Mouse (Mus musculus) limb, embryonic 10.5 days (tissue): ENCODE measurements at regions not wholly inside any gene's neighbourhood (a gene's known extent, or its start where the extent isn't known, plus 50 kb on each side); places are given as distances from the start of the nearest gene placed in this dataset.

ENCODE experiments used
- DNase-seq: peaks from one replicate; pipeline ENCODE4 v3.0.0-alpha.2; 2017; ENCODE audit warnings: low spot score
- H3K27ac ChIP-seq: fragments of 300-500 bp; sonication (generic); 2 replicates; pipeline ENCODE4 v1.5.1; 2016; ENCODE audit warnings: mild to moderate bottlenecking
- H3K27me3 ChIP-seq: fragments of 300-500 bp; sonication (generic); 2 replicates; pipeline ENCODE4 v1.6.1; 2016; ENCODE audit warnings: low read depth, mild to moderate bottlenecking; ENCODE audit not compliant: poor library complexity, severe bottlenecking
- H3K36me3 ChIP-seq: fragments of 300-500 bp; sonication (generic); 2 replicates; pipeline ENCODE4 v1.6.1; 2016; ENCODE audit warnings: mild to moderate bottlenecking, moderate library complexity
- H3K4me1 ChIP-seq: fragments of 300-500 bp; sonication (generic); 2 replicates; pipeline ENCODE4 v1.6.1; 2016
- H3K4me3 ChIP-seq: fragments of 300-500 bp; sonication (generic); 2 replicates; pipeline ENCODE4 v1.5.1; 2016; ENCODE audit warnings: mild to moderate bottlenecking, moderate library complexity
- H3K9me3 ChIP-seq: fragments of 300-500 bp; sonication (generic); replicated peaks from 2 replicates; pipeline ENCODE4 v1.6.1; 2016; ENCODE audit warnings: mild to moderate bottlenecking
- WGBS: fragments of 180-500 bp; shearing (Covaris S2); methylation state at CpG from one replicate; pipeline ENCODE4 v1.1.7; 2016; 5-methylcytosine and 5-hydroxymethylcytosine counted together

DNA sequence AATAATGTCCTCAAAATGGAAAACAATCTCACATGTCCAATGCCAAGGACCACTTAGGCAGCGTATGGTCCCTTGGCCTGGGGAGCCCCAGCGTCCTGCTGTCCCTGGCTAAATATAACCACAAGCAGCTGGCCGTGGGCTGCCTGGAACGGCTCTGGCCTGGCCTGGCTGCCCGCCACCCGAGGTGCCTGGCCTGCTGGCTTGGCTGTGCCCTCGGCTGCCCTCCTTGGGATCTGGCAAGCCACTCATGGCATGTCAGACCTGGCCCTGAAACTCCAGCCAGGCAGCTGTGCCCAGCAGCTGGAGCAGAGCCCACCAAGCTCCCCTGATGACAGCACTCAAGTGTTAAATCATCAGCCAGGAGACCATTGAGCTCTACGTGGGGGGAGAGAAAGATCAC is 122.9 kb downstream of the Plxna1 start:
- WGBS: 55% methylated on average over 8 of the region's 8 CpGs
- Histone ChIP-seq H3K9me3 (no peaks in the 10 kb centered on the region), H3K27ac (no peak overlapping the region), H3K27me3 (peaks cover 37% of the 10 kb centered on the region), H3K36me3 (no peaks in the 10 kb centered on the region), H3K4me3 (no peak overlapping the region), H3K4me1 (peaks cover 30% of the 10 kb centered on the region)
- DNase-seq: no peak

GRCm38 (mm10) chr6:89240168-89240705 is 122.2 kb downstream of the Plxna1 start:
- H3K36me3 ChIP-seq: no peaks in the 10 kb centered on the region
- H3K27me3 ChIP-seq: peaks cover 30% of the 10 kb centered on the region
- no peak for DNase-seq
- no peak overlapping the region for H3K4me3 ChIP-seq
- H3K9me3 ChIP-seq: no peaks in the 10 kb centered on the region
- WGBS: 24% methylated on average over 4 of the region's 4 CpGs
- H3K27ac ChIP-seq: no peak overlapping the region
- peaks cover 27% of the 10 kb centered on the region for H3K4me1 ChIP-seq

DNA sequence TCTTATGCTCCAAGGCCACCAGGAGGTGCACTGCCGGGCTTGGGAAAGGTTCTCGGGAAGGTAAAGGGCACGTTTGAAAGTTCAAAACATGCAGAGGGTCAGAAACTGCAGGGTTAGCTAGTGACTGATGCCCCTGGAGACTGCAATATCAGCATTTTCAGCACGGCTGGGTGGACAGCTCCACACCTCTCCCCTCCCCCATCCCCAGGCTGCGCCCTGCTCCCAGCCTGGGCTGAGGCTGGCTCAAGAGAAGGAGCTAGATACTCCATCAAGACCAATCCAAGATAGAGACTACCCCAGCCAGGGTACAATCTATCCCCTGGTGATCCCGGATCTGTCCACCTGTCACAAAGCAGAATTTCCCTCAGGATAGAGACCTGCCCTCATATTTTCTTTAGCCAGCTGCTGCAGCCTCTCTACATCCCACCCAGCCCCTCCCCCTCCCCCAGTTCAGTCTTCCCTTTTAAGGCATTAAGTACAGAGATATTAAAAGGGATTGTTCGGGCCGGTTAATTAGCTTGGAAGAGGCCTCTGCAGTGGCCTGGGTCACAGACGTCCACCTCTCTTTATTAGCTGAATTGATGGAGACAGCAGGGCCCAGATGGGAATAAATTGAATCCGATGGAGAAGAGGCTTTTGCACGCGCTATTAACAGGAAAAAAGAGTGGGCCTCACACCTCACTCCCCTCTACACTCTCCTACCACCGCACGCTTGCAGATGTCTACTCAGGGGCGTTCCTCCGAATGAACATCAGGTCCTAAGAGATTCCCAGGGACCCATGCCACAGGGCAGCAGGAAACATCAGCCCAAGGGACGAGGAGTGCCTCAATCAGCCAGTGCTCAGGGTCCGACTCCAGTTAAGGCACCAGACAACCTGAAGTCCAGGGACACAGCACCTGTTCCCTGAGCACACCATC is 119.8 kb downstream of the Plxna1 start:
- Histone ChIP-seq H3K4me3 (no peak overlapping the region), H3K27me3 (peaks cover 6% of the 10 kb centered on the region; the same call in 1 of the 2 replicates), H3K9me3 (no peaks in the 10 kb centered on the region), H3K36me3 (no peaks in the 10 kb centered on the region), H3K4me1 (peaks cover 15% of the 10 kb centered on the region), H3K27ac (no peak overlapping the region)
- peak; percentile 84 for DNase-seq
- 24% methylated on average over 18 of the region's 18 CpGs for WGBS

DNA sequence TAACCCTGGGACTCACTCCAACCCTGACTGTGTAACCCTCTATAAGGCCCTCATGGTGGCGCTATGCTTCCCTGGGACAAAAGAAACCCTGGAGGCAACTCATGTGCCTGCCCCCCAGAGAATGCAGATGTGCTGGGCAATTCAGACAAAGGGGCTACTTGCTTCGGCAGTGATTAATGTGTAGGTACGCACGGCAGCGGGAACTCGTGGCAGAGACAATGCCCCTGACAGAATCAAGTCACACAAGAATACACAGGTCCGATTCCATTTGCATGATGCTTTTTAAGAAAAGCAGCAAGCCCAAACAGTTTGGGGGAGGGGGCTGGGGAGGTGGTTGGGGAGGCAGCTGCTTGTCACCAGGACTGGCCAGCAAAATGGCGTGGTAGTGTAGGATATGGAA is 116.9 kb downstream of the Plxna1 start:
- no peaks in the 10 kb centered on the region for H3K36me3 ChIP-seq
- no peak overlapping the region for H3K4me3 ChIP-seq
- H3K4me1 ChIP-seq: peaks cover 5% of the 10 kb centered on the region
- no peak overlapping the region for H3K27ac ChIP-seq
- peak; percentile 23 for DNase-seq
- H3K9me3 ChIP-seq: no peaks in the 10 kb centered on the region
- no peaks in the 10 kb centered on the region for H3K27me3 ChIP-seq
- WGBS: 72% methylated on average over 8 of the region's 8 CpGs

DNA sequence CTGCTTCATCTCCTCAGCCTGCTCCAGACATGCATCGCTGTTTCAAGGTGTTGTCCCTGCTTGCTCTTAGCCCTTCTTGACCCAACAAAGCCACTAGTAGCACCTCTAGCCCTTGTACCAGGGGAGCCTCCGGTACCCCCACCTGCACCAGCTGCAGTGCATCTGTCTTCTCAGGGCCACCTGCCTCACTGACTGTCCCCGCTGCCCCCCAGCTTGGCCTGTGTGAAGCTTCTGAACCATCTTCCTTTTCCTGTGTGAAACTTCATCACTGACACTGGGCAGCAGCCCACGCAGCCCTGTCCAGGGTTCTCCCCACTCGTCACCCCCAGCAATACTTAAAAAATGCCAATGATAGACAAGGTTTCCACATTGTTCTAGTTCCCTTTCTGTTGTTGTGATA is 116.2 kb downstream of the Plxna1 start:
- H3K27me3 ChIP-seq: no peaks in the 10 kb centered on the region
- WGBS: 93% methylated on average over 5 of the region's 5 CpGs
- H3K36me3 ChIP-seq: no peaks in the 10 kb centered on the region
- no peak overlapping the region for H3K4me3 ChIP-seq
- DNase-seq: no peak
- H3K9me3 ChIP-seq: no peaks in the 10 kb centered on the region
- no peak overlapping the region for H3K27ac ChIP-seq
- peaks cover 5% of the 10 kb centered on the region for H3K4me1 ChIP-seq

- Histone ChIP-seq H3K27me3 (no peaks in the 10 kb centered on the region), H3K27ac (no peak overlapping the region), H3K4me3 (no peak overlapping the region), H3K4me1 (no peaks in the 10 kb centered on the region), H3K36me3 (no peaks in the 10 kb centered on the region), H3K9me3 (no peaks in the 10 kb centered on the region)
- 88% methylated on average over 9 of the region's 9 CpGs for whole genome bisulfite sequencing
- no peak for DNase-seq
These were observed 113.8 kb downstream of the Plxna1 start for GRCm38 (mm10) chr6:89248574-89248973.

GRCm38 (mm10) chr6:89249303-89249702 is 113.1 kb downstream of the Plxna1 start:
- no peaks in the 10 kb centered on the region for H3K4me1 ChIP-seq
- WGBS: 84% methylated on average over 8 of the region's 8 CpGs
- no peaks in the 10 kb centered on the region for H3K36me3 ChIP-seq
- DNase-seq: no peak
- no peak overlapping the region for H3K27ac ChIP-seq
- H3K4me3 ChIP-seq: no peak overlapping the region
- no peaks in the 10 kb centered on the region for H3K27me3 ChIP-seq
- no peaks in the 10 kb centered on the region for H3K9me3 ChIP-seq

GRCm38 (mm10) chr6:89251641-89252040 is 110.8 kb downstream of the Plxna1 start:
- no peaks in the 10 kb centered on the region for H3K27me3 ChIP-seq
- H3K36me3 ChIP-seq: no peaks in the 10 kb centered on the region
- no peak for DNase-seq
- no peak overlapping the region for H3K4me3 ChIP-seq
- 87% methylated on average over 4 of the region's 4 CpGs for WGBS
- H3K27ac ChIP-seq: no peak overlapping the region
- H3K9me3 ChIP-seq: no peaks in the 10 kb centered on the region
- H3K4me1 ChIP-seq: no peaks in the 10 kb centered on the region

- H3K9me3 ChIP-seq: no peaks in the 10 kb centered on the region
- no peak overlapping the region for H3K27ac ChIP-seq
- peaks cover 2% of the 10 kb centered on the region; the same call in 1 of the 2 replicates for H3K4me1 ChIP-seq
- H3K27me3 ChIP-seq: no peaks in the 10 kb centered on the region
- H3K4me3 ChIP-seq: no peak overlapping the region
- WGBS: 53% methylated on average over 4 of the region's 4 CpGs
- H3K36me3 ChIP-seq: no peaks in the 10 kb centered on the region
- DNase-seq: no peak
These were observed 106.4 kb downstream of the Plxna1 start for GRCm38 (mm10) chr6:89256022-89256421.

GRCm38 (mm10) chr6:89256630-89257292 is 105.7 kb downstream of the Plxna1 start:
- no peaks in the 10 kb centered on the region for H3K9me3 ChIP-seq
- H3K27me3 ChIP-seq: no peaks in the 10 kb centered on the region
- DNase-seq: no peak
- no peak overlapping the region for H3K4me3 ChIP-seq
- H3K36me3 ChIP-seq: no peaks in the 10 kb centered on the region
- 81% methylated on average over 8 of the region's 8 CpGs for WGBS
- peaks cover 2% of the 10 kb centered on the region; the same call in 1 of the 2 replicates for H3K4me1 ChIP-seq
- no peak overlapping the region for H3K27ac ChIP-seq

- Histone ChIP-seq H3K27ac (no peak overlapping the region), H3K9me3 (no peaks in the 10 kb centered on the region), H3K36me3 (no peaks in the 10 kb centered on the region), H3K27me3 (no peaks in the 10 kb centered on the region), H3K4me1 (peaks cover 2% of the 10 kb centered on the region; the same call in 1 of the 2 replicates), H3K4me3 (no peak overlapping the region)
- DNase-seq: no peak
- 89% methylated on average over 6 of the region's 6 CpGs for WGBS
These were observed 105.0 kb downstream of the Plxna1 start for GRCm38 (mm10) chr6:89257416-89257815.

GRCm38 (mm10) chr6:89258140-89258539 is 104.3 kb downstream of the Plxna1 start:
- H3K27me3 ChIP-seq: no peaks in the 10 kb centered on the region
- no peaks in the 10 kb centered on the region for H3K36me3 ChIP-seq
- no peak overlapping the region for H3K4me3 ChIP-seq
- H3K4me1 ChIP-seq: peaks cover 2% of the 10 kb centered on the region; the same call in 1 of the 2 replicates
- 89% methylated on average over 4 of the region's 4 CpGs for WGBS
- DNase-seq: no peak
- H3K27ac ChIP-seq: no peak overlapping the region
- H3K9me3 ChIP-seq: no peaks in the 10 kb centered on the region

DNA sequence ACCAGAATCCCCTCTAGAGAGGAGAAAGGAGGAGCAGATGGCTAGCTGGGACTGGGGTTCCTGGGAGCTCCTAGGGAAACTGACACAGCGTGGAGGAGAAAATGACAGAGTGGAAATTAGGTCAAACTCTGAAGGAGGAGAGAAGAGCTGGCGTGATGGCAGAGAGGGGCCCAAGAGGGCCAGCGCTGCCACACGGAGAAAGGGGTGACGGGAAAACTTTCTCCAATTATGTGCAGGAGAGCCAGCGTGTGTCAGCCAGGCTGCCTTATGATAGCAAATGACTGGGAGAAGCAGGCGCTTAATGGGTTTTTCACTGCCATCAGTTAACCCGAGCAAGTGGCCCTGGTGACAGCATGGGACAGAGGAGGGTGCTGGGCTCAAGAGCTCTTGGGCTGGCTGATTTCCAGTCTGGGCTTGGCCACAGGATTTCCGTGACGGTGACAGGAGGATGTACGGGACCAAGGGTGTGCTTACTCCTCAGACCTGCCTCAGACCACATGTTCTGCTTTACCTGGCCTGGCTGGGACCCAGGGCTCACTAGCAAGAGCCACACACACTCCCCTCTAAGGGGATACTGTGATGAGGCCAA is 102.9 kb downstream of the Plxna1 start:
- no peaks in the 10 kb centered on the region for H3K9me3 ChIP-seq
- no peaks in the 10 kb centered on the region for H3K36me3 ChIP-seq
- H3K27me3 ChIP-seq: no peaks in the 10 kb centered on the region
- no peak overlapping the region for H3K27ac ChIP-seq
- peaks cover 2% of the 10 kb centered on the region; the same call in 1 of the 2 replicates for H3K4me1 ChIP-seq
- no peak overlapping the region for H3K4me3 ChIP-seq
- WGBS: 77% methylated on average over 11 of the region's 11 CpGs
- no peak for DNase-seq
